ENCODE assay signal across 8 mouse cellular contexts in the genomic region with DNA sequence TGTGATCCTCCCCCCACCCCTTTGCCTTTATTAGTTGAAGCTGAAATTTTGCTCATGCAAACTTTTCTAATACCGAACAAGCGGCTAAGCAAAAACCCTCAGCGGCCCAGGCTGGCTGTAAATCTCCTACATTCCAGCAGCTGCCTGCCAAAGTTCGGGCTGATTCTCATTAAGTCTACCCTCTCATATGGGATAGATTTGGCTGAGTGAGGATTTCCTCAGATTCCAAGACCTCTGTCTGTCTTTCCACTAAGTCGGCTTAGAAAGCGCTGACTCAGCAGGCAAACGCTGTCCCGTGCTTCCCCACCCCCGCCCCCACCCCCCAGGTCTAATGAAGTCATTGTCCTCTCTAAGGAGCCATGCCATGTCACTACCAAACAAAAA. TPM values are rescaled to one million over a fixed set of nuclear protein-coding genes. Genes with fewer than 3 reads are reported as not detected.
DNase-seq lines count a peak whose midpoint lies in the region; ATAC-seq and TF ChIP-seq lines count a peak whose summit lies in the region.
"Had no signal": no experiment of that assay in that cellular context is flagged by ENCODE, and none has a peak within 500 bp of the region (broad histone marks: within the 10 kb centered on the region; RNA-seq: fewer than 3 reads in every experiment).

No protein-coding gene starts in this region.

- H3K4me2 ChIP-seq in CH12.LX (ENCODE audit: insufficient read depth, low read depth, poor library complexity, severe bottlenecking) = no peak overlapping the region
- no peak overlapping the region for H3K4me2 ChIP-seq in forebrain, embryonic 14.5 days (ENCODE audit: low read length)
- H3K4me2 ChIP-seq in neural tube, embryonic 12.5 days (replicated peaks) = peak overlapping the region; percentile 16; the same call in 1 of the 2 replicates

- TF ChIP-seq POLR2A in CH12.LX (IDR thresholded peaks at IDR 0.05; ENCODE audit: low read depth, low read length) (no peak), ES-Bruce4 (IDR thresholded peaks at IDR 0.05; ENCODE audit: insufficient read depth, low read length) (no peak)

- no peak for TF ChIP-seq RAD21 in CH12.LX (IDR thresholded peaks at IDR 0.05; ENCODE audit: low read depth, low read length)

- 10% methylated on average over 9 of the region's 9 CpGs for WGBS in forebrain, embryonic 14.5 days
- 27% methylated on average over 9 of the region's 9 CpGs for WGBS in neural tube, embryonic 12.5 days

- H3K4me3 ChIP-seq in CH12.LX (replicated peaks in 1 of 3; ENCODE audit: low read depth in 2 of 3, low read length in 2 of 3, poor library complexity in 1 of 3) (no peak overlapping the region), ES-Bruce4 (ENCODE audit: low read depth, low read length) (no peak overlapping the region; the same call in 1 of the 2 replicates)
- no peak overlapping the region for H3K4me3 ChIP-seq in forebrain, embryonic 14.5 days (ENCODE audit: low read depth, low read length)
- H3K4me3 ChIP-seq in neural tube, embryonic 12.5 days = no peak overlapping the region
- H3K4me3 ChIP-seq: erythroblast, embryonic 14.5 days had no signal

- TF ChIP-seq EP300 in CH12.LX (IDR thresholded peaks at IDR 0.05; ENCODE audit: low read length) (no peak), ES-Bruce4 (IDR thresholded peaks at IDR 0.05; ENCODE audit: insufficient read depth, low read depth, low read length) (no peak)

- H3K4me1 ChIP-seq in CH12.LX (ENCODE audit: control insufficient read depth in 1 of 2, insufficient read depth in 2 of 2) (no peaks in the 10 kb centered on the region), ES-Bruce4 (ENCODE audit: control insufficient read depth, insufficient read depth, low read length) (peaks cover 3% of the 10 kb centered on the region)
- H3K4me1 ChIP-seq in forebrain, embryonic 14.5 days (ENCODE audit: control insufficient read depth, insufficient read depth, low read length) = no peaks in the 10 kb centered on the region
- H3K4me1 ChIP-seq in neural tube, embryonic 12.5 days = peaks cover 6% of the 10 kb centered on the region

- in situ Hi-C loops in CH12.LX (cut with MboI; ENCODE audit: low pct_ligation_motif_present, low pct_unique_long_range_greater_than_20kb, low sequenced_read_pairs) = no loop called here

- H3K9me3 ChIP-seq in CH12.LX (replicated peaks; ENCODE audit: low read length) = no peaks in the 10 kb centered on the region
- no peaks in the 10 kb centered on the region for H3K9me3 ChIP-seq in ES-Bruce4 (replicated peaks; ENCODE audit: control insufficient read depth, insufficient read depth, low read length, poor library complexity, severe bottlenecking)
- no peaks in the 10 kb centered on the region for H3K9me3 ChIP-seq in forebrain, embryonic 14.5 days (replicated peaks; ENCODE audit: control insufficient read depth, low read length)
- no peaks in the 10 kb centered on the region for H3K9me3 ChIP-seq in neural tube, embryonic 12.5 days

- H3K9ac ChIP-seq in CH12.LX (ENCODE audit: insufficient read depth, low read depth) (no peak overlapping the region), ES-Bruce4 (ENCODE audit: low read depth, poor library complexity, severe bottlenecking) (peak overlapping the region; percentile 36; the same call in 1 of the 2 replicates)
- no peak overlapping the region for H3K9ac ChIP-seq in forebrain, embryonic 14.5 days (ENCODE audit: low read length)
- no peak overlapping the region for H3K9ac ChIP-seq in neural tube, embryonic 12.5 days

- H3K79me2 ChIP-seq in CH12.LX (replicated peaks; ENCODE audit: control insufficient read depth, extremely low read depth, insufficient read depth, poor library complexity, severe bottlenecking) = no peaks in the 10 kb centered on the region

- H3K36me3 ChIP-seq in CH12.LX (replicated peaks in 1 of 2; ENCODE audit: control insufficient read depth in 1 of 2, insufficient read depth in 1 of 2, low read length in 1 of 2) (no peaks in the 10 kb centered on the region), ES-Bruce4 (ENCODE audit: control insufficient read depth, insufficient read depth, low read length, poor library complexity, severe bottlenecking) (no peaks in the 10 kb centered on the region)
- H3K36me3 ChIP-seq in forebrain, embryonic 14.5 days (ENCODE audit: control insufficient read depth, insufficient read depth, low read length) = no peaks in the 10 kb centered on the region
- H3K36me3 ChIP-seq in neural tube, embryonic 12.5 days = no peaks in the 10 kb centered on the region

- H3K27me3 ChIP-seq in CH12.LX (replicated peaks) (no peaks in the 10 kb centered on the region), ES-Bruce4 (ENCODE audit: control insufficient read depth, insufficient read depth, low read length, poor library complexity, severe bottlenecking) (no peaks in the 10 kb centered on the region)
- H3K27me3 ChIP-seq in forebrain, embryonic 14.5 days (replicated peaks; ENCODE audit: control insufficient read depth, insufficient read depth, low read length) = no peaks in the 10 kb centered on the region
- H3K27me3 ChIP-seq in neural tube, embryonic 12.5 days (replicated peaks) = no peaks in the 10 kb centered on the region

- dilution Hi-C loops in CH12.LX (cut with MboI; ENCODE audit: extremely low pct_ligation_motif_present, extremely low pct_unique_long_range_greater_than_20kb, low sequenced_read_pairs) = no loop called here

- no peak for ATAC-seq in forebrain, embryonic 14.5 days
- no peak for ATAC-seq in neural tube, embryonic 12.5 days (ENCODE audit: low FRiP score, low read depth)
- no peak for ATAC-seq in erythroid progenitor cell, adult 5-6 weeks (replicated peaks; ENCODE audit: low FRiP score, poor library complexity, severe bottlenecking)

- DNase-seq in CH12.LX (ENCODE audit: extremely low read depth) = no peak
- DNase-seq in forebrain, embryonic 14.5 days (ENCODE audit: low spot score) = peak; percentile 27
- peak; percentile 46 for DNase-seq in kidney, adult 9 months
- no peak for DNase-seq in c-Kit-positive CD71-positive TER-119-positive erythroid progenitor cells, embryonic 14.5 days (ENCODE audit: low spot score)

- no peak overlapping the region for H3K27ac ChIP-seq in CH12.LX (ENCODE audit: insufficient read depth, low read depth)
- peak overlapping the region; percentile 7; the same call in 1 of the 2 replicates for H3K27ac ChIP-seq in ES-Bruce4 (ENCODE audit: insufficient read depth, low read length)
- no peak overlapping the region for H3K27ac ChIP-seq in forebrain, embryonic 14.5 days (ENCODE audit: low read depth, low read length)
- no peak overlapping the region for H3K27ac ChIP-seq in neural tube, embryonic 12.5 days

- no peak for TF ChIP-seq CTCF in CH12.LX (conservative IDR thresholded peaks at IDR 0.05 in 1 of 2, IDR thresholded peaks at IDR 0.05 in 1 of 2; ENCODE audit: low read depth in 2 of 2, low read length in 2 of 2)
- TF ChIP-seq CTCF in ES-Bruce4 (IDR thresholded peaks at IDR 0.05; ENCODE audit: low read depth, low read length) = no peak

TF ChIP-seq in CH12.LX, 34 proteins besides CTCF, POLR2A, EP300 and RAD21:
- TF ChIP-seq RCOR1 (conservative IDR thresholded peaks at IDR 0.05; ENCODE audit: low read depth, low read length) = no peak
- TF ChIP-seq NRF1 (IDR thresholded peaks at IDR 0.05; ENCODE audit: low read depth, low read length) = no peak
- no peak for TF ChIP-seq ZKSCAN1 (IDR thresholded peaks at IDR 0.05; ENCODE audit: borderline replicate concordance, low read depth, low read length)
- peak; percentile 85 for TF ChIP-seq MAFK (IDR thresholded peaks at IDR 0.05; ENCODE audit: insufficient replicate concordance, low read length)
- no peak for TF ChIP-seq JUN (IDR thresholded peaks at IDR 0.05; ENCODE audit: insufficient read depth, low read depth, low read length)

RNA-seq across cellular contexts. Expression of a gene that starts 55.2 kb away (rescaled TPM):
- total RNA-seq in CH12.LX (2012; rRNA removed) = 0.76 and 0.97 TPM in 2 replicates
- 16.0 and 16.1 TPM in 2 replicates for total RNA-seq in CH12.LX (2014; rRNA removed)
- polyA plus RNA-seq in CH12.LX (2012; ENCODE audit: insufficient read length, low read depth) = 4.3 and 4.6 TPM in 2 replicates
- 349 and 386 TPM in 2 replicates for polyA plus RNA-seq in ES-Bruce4 (2011; ENCODE audit: insufficient read depth, insufficient read length, low read depth, missing spikeins)
- polyA plus RNA-seq in forebrain, embryonic 14.5 days (2014; fragmentation: Nextera tagmentation; extraction: Ambion mirVana) = 26.1 and 33.8 TPM in 2 replicates
- 24.6 and 28.9 TPM in 2 replicates for polyA plus RNA-seq in neural tube, embryonic 12.5 days (2016; fragmentation: Nextera tagmentation; extraction: Ambion mirVana)
- 2.5 and 7.2 TPM in 2 replicates for total RNA-seq in erythroid progenitor cell, adult 5-6 weeks (2015; ENCODE audit: low replicate concordance)
- 3.0 and 5.5 TPM in 2 replicates for total RNA-seq in erythroid progenitor cell, adult 5-6 weeks (2017; ENCODE audit: low replicate concordance)

Comparison
In these comparisons a context has a peak if more than half of its experiments do, and no peak if none do; other contexts are left out.
1. DNase-seq: peak in forebrain, embryonic 14.5 days (single experiment) and kidney, adult 9 months (single experiment); none in CH12.LX (single experiment) and c-Kit-positive CD71-positive TER-119-positive erythroid progenitor cells, embryonic 14.5 days (single experiment).
2. RNA of a gene that starts 55.2 kb away (polyA plus RNA-seq): 349 to 386 TPM in ES-Bruce4; 26.1 to 33.8 TPM in forebrain, embryonic 14.5 days, 24.6 to 28.9 TPM in neural tube, embryonic 12.5 days and 4.3 to 4.6 TPM in CH12.LX; every median in the first group is over 10 times any median in the second.